Mouse (Mus musculus) liver, adult 2 months (tissue): ENCODE measurements at regions not wholly inside any gene's neighbourhood (a gene's known extent, or its start where the extent isn't known, plus 50 kb on each side); places are given as distances from the start of the nearest gene placed in this dataset.

Experiments used
- CTCF ChIP-seq: fragments of 200-500 bp; IDR thresholded peaks from 2 replicates; pipeline ENCODE4 v1.5.1; 2011; ENCODE audit warnings: low read depth, low read length, control low read depth
- POLR2A ChIP-seq: fragments of 200-500 bp; IDR thresholded peaks from 2 replicates; pipeline ENCODE4 v1.6.1; 2011; ENCODE audit warnings: low read length, control low read depth; ENCODE audit not compliant: insufficient read depth; ENCODE audit errors: extremely low read depth

DNA sequence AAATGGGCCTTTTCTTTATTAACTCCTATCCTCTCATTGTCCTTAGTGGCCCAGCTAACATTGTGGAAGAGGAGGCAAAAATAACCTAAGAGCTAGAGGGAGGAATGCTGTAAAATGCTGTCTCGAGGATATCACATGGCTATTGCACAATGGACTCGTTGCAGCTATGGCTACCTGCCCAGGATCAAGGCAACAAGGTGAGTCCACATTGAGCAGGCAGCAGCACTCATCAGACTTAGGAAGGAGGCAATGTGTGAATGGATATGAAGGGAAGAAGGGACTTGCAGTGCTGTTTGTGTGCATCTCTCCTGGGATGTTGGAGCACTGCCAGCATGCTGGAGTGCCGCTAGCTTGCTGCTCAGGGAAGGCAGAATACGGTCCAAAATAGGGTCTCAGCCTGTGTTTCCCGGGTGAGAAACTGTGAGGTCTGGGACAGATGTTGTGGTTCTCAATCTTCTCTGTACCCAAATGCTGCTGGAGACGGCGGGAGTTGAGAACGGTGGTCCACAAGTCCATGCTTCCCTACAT is 51.8 kb upstream of the Nox3 start:
- TF ChIP-seq CTCF (no peak), POLR2A (no peak)
